Comparison of ENCODE assay signal across 29 mouse cellular contexts in the genomic region with DNA sequence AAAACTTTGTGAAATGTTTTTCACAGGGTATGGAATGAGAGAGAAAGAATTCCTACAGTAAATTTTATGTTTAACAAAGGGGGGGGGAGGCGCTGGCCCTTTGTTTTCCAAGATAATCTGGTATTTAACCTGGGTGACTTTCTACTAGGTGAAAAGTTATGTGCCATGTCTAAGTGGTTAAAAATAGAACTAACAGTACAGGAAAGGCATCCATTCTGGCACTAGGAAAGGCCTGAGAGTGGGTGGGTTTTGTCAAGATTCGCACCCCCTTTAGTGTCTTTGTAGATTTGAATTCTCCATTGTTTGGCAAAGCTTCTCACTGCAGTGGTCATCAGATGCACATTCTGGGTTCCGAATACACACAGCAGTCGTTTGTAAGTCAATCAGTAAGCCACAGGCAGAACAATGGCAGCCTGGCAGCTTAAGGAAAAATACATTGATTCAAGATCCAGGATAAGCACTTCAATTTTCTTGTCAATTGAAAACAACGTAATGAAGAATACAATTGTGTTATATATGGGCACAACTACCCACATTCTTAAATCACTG. TPM values are rescaled to one million over a fixed set of nuclear protein-coding genes. Genes with fewer than 3 reads are reported as not detected.
A peak's percentile ranks its signal among the peaks of the same experiment; 100 is the strongest.
DNase-seq lines count a peak whose midpoint lies in the region; ATAC-seq and TF ChIP-seq lines count a peak whose summit lies in the region.
"Had no signal": no experiment of that assay in that cellular context is flagged by ENCODE, and none has a peak within 500 bp of the region (broad histone marks: within the 10 kb centered on the region; RNA-seq: fewer than 3 reads in every experiment).

No protein-coding gene starts in this region.

- H3K79me2 ChIP-seq in heart, adult 2 months (replicated peaks; ENCODE audit: control insufficient read depth, insufficient read depth, low read length) = no peaks in the 10 kb centered on the region

- no peak for TF ChIP-seq EP300 in heart, adult 2 months (IDR thresholded peaks at IDR 0.05; ENCODE audit: insufficient read depth, low read depth, low read length)

- H3K36me3 ChIP-seq in heart, adult 2 months (ENCODE audit: control insufficient read depth, insufficient read depth, low read length) = no peaks in the 10 kb centered on the region; the same call in 1 of the 2 replicates
- no peaks in the 10 kb centered on the region for H3K36me3 ChIP-seq in heart, embryonic 11.5 days (ENCODE audit: control insufficient read depth, insufficient read depth, low read length)
- H3K36me3 ChIP-seq: embryonic facial prominence, embryonic 12.5 days; embryonic facial prominence, embryonic 15.5 days; hindbrain, embryonic 12.5 days; hindbrain, embryonic 15.5 days had no signal

- TF ChIP-seq POLR2A in heart, adult 2 months (IDR thresholded peaks at IDR 0.05; ENCODE audit: insufficient read depth, low read depth, low read length) = no peak

- no peak overlapping the region for H3K4me3 ChIP-seq in heart, adult 2 months
- H3K4me3 ChIP-seq in heart, embryonic 11.5 days (ENCODE audit: low read depth, low read length) = no peak overlapping the region
- H3K4me3 ChIP-seq: embryonic facial prominence, embryonic 12.5 days; embryonic facial prominence, embryonic 15.5 days; gastrocnemius, adult 2 months; hindbrain, embryonic 12.5 days; hindbrain, embryonic 15.5 days had no signal

- no peak for DNase-seq in heart, adult 2 months
- DNase-seq in heart, postnatal 10 days = peak; percentile 9 to 24
- no peak for DNase-seq in heart, adult 8-10 months (ENCODE audit: low spot score)
- DNase-seq in ZHBTc4 (ENCODE audit: low read depth, low spot score) = peak; percentile 59
- DNase-seq: adrenal gland, adult 2 months; adrenal gland, postnatal 14 days; cerebellum, adult 11 months; cerebellum, adult 2 months; cerebellum, adult 9-11 months; cerebellum, postnatal 25 days; forebrain, postnatal 0 days; gastrocnemius, adult 2 months; gastrocnemius, postnatal 14 days; kidney, adult 2 months had no signal

- no peak overlapping the region for H3K9ac ChIP-seq in heart, adult 2 months (ENCODE audit: low read depth, low read length)
- H3K9ac ChIP-seq in heart, embryonic 11.5 days (ENCODE audit: low read depth, low read length) = no peak overlapping the region
- H3K9ac ChIP-seq: embryonic facial prominence, embryonic 12.5 days; embryonic facial prominence, embryonic 15.5 days; forebrain, postnatal 0 days; hindbrain, embryonic 12.5 days; hindbrain, embryonic 15.5 days had no signal

- intact Hi-C loops in heart, adult 2 months (cut with DNase I) = no loop called here
- intact Hi-C loops in heart, postnatal 10 days (cut with DNase I) = no loop called here

- H3K4me2 ChIP-seq in heart, embryonic 11.5 days = no peak overlapping the region
- H3K4me2 ChIP-seq: embryonic facial prominence, embryonic 12.5 days; embryonic facial prominence, embryonic 15.5 days; hindbrain, embryonic 12.5 days; hindbrain, embryonic 15.5 days had no signal

- peak overlapping the region; percentile 42 for H3K27ac ChIP-seq in heart, adult 2 months
- H3K27ac ChIP-seq in heart, embryonic 11.5 days (ENCODE audit: low read depth, low read length) = no peak overlapping the region
- H3K27ac ChIP-seq: embryonic facial prominence, embryonic 12.5 days; embryonic facial prominence, embryonic 15.5 days; gastrocnemius, adult 2 months; hindbrain, embryonic 12.5 days; hindbrain, embryonic 15.5 days had no signal

- no peak for ATAC-seq in heart, embryonic 11.5 days (replicated peaks; ENCODE audit: insufficient number of reproducible peaks, low FRiP score, low TSS enrichment)
- no peak for ATAC-seq in megakaryocyte-erythroid progenitor cell, adult 5-6 weeks (replicated peaks; ENCODE audit: low FRiP score, low TSS enrichment, poor library complexity, severe bottlenecking)
- ATAC-seq: CD4-positive, CD25-positive, alpha-beta regulatory T cell, adult 4 months; forebrain, postnatal 0 days; intestine, postnatal 0 days had no signal

- TF ChIP-seq CTCF in heart, adult 2 months (IDR thresholded peaks at IDR 0.05) = no peak

- no peaks in the 10 kb centered on the region for H3K9me3 ChIP-seq in heart, embryonic 11.5 days (replicated peaks; ENCODE audit: control insufficient read depth, low read length)
- H3K9me3 ChIP-seq: embryonic facial prominence, embryonic 12.5 days; embryonic facial prominence, embryonic 15.5 days; hindbrain, embryonic 12.5 days; hindbrain, embryonic 15.5 days had no signal

- WGBS in heart, adult 2 months = 53% methylated on average over 5 of the region's 5 CpGs
- 66% methylated on average over 5 of the region's 5 CpGs for WGBS in heart, embryonic 11.5 days (ENCODE audit: insufficient replicate concordance)

- no peaks in the 10 kb centered on the region for H3K4me1 ChIP-seq in heart, adult 2 months (ENCODE audit: control insufficient read depth, insufficient read depth, low read length)
- H3K4me1 ChIP-seq in heart, embryonic 11.5 days (ENCODE audit: control insufficient read depth, insufficient read depth, low read length) = no peaks in the 10 kb centered on the region
- H3K4me1 ChIP-seq: embryonic facial prominence, embryonic 12.5 days; embryonic facial prominence, embryonic 15.5 days; hindbrain, embryonic 12.5 days had no signal

- no peaks in the 10 kb centered on the region for H3K27me3 ChIP-seq in heart, adult 2 months (ENCODE audit: control insufficient read depth, insufficient read depth, low read length)
- H3K27me3 ChIP-seq in heart, embryonic 11.5 days (ENCODE audit: control insufficient read depth, insufficient read depth, low read length) = no peaks in the 10 kb centered on the region
- H3K27me3 ChIP-seq: embryonic facial prominence, embryonic 12.5 days; embryonic facial prominence, embryonic 15.5 days; hindbrain, embryonic 12.5 days; hindbrain, embryonic 15.5 days had no signal

RNA-seq across cellular contexts. Expression of gene G6pc2, which starts 11.1 kb away (rescaled TPM):
- not detected for total RNA-seq in heart, adult 2 months (2021)
- polyA plus RNA-seq in heart, adult 2 months (2012; rRNA removed) = not detected in 2 replicates
- polyA plus RNA-seq in heart, embryonic 11.5 days (2014; fragmentation: Nextera tagmentation; extraction: Ambion mirVana) = 0.26 TPM in 1 of 2 replicates, not detected in the other
- total RNA-seq in heart, postnatal 10 days (2021) = not detected
- total RNA-seq in heart, adult 8-10 months (2022) = not detected
- not detected in 2 replicates for total RNA-seq in megakaryocyte-erythroid progenitor cell, adult 5-6 weeks (2014; fragmentation: Nextera tagmentation)
- not detected in 2 replicates for total RNA-seq in megakaryocyte-erythroid progenitor cell, adult 5-6 weeks (2017)
- total RNA-seq: adrenal gland, adult 2 months; adrenal gland, postnatal 14 days; common myeloid progenitor, adult 5-6 weeks; forebrain, postnatal 0 days; gastrocnemius, adult 2 months; gastrocnemius, postnatal 14 days; gastrocnemius, postnatal 4 days; hematopoietic stem cell, adult 5-6 weeks had no signal
- polyA plus RNA-seq: adrenal gland, adult 2 months; C2C12; cerebellum, adult 2 months; embryonic facial prominence, embryonic 15.5 days; forebrain, embryonic 11.5 days; forebrain, postnatal 0 days; frontal cortex, adult 2 months; heart, embryonic 16.5 days; intestine, postnatal 0 days had no signal

RNA-seq across cellular contexts. Expression of gene Spc25, which starts 15.9 kb away (rescaled TPM):
- total RNA-seq in heart, adult 2 months (2021) = under 1 TPM; 0.32 to 0.39 TPM
- polyA plus RNA-seq in heart, adult 2 months (2012; rRNA removed) = 0.12 and 0.44 TPM in 2 replicates
- 144 and 152 TPM in 2 replicates for polyA plus RNA-seq in heart, embryonic 11.5 days (2014; fragmentation: Nextera tagmentation; extraction: Ambion mirVana)
- total RNA-seq in heart, postnatal 10 days (2021) = 10 to 100 TPM; 11.4 to 12.3 TPM
- total RNA-seq in heart, adult 8-10 months (2022) = 1 to 10 TPM in 1 of 4 experiments, under 1 TPM in 3; 0.33 to 1.3 (median 0.45) TPM
- 46.4 and 64.2 TPM in 2 replicates for total RNA-seq in megakaryocyte-erythroid progenitor cell, adult 5-6 weeks (2014; fragmentation: Nextera tagmentation)
- total RNA-seq in megakaryocyte-erythroid progenitor cell, adult 5-6 weeks (2017) = 88.6 and 110 TPM in 2 replicates

Comparison
In these comparisons a context has a peak if more than half of its experiments do, and no peak if none do; other contexts are left out.
1. DNase-seq: peak in heart, postnatal 10 days (2 of 2) and ZHBTc4 (single experiment); none in heart, adult 2 months (0 of 2) and heart, adult 8-10 months (single experiment).
2. RNA of gene Spc25, which starts 15.9 kb away (total RNA-seq): 46.4 to 110 TPM in megakaryocyte-erythroid progenitor cell, adult 5-6 weeks and 11.4 to 12.3 TPM in heart, postnatal 10 days; 0.33 to 1.3 TPM in heart, adult 8-10 months and 0.32 to 0.39 TPM in heart, adult 2 months; every median in the first group is over 4 times any median in the second.